Mouse (Mus musculus) splenic B cell, adult 2 months (primary cell): Measurements from ENCODE around the gene Tiam1.

Experiments used
- DNase-seq: peaks from one replicate; pipeline ENCODE4 v3.0.0-alpha.2; 2011; ENCODE audit warnings: low read depth, low spot score
- H3K27me3 ChIP-seq: 2 replicates; pipeline ENCODE4 v1.6.1; 2012; ENCODE audit warnings: mild to moderate bottlenecking, low read length, moderate library complexity, mixed read lengths; ENCODE audit not compliant: control insufficient read depth, poor library complexity, insufficient read depth, severe bottlenecking
- H3K36me3 ChIP-seq: 2 replicates; pipeline ENCODE4 v1.6.1; 2012; ENCODE audit warnings: mild to moderate bottlenecking, low read length, moderate library complexity, mixed read lengths; ENCODE audit not compliant: control insufficient read depth, poor library complexity, insufficient read depth, severe bottlenecking

The Tiam1 gene

DNA sequence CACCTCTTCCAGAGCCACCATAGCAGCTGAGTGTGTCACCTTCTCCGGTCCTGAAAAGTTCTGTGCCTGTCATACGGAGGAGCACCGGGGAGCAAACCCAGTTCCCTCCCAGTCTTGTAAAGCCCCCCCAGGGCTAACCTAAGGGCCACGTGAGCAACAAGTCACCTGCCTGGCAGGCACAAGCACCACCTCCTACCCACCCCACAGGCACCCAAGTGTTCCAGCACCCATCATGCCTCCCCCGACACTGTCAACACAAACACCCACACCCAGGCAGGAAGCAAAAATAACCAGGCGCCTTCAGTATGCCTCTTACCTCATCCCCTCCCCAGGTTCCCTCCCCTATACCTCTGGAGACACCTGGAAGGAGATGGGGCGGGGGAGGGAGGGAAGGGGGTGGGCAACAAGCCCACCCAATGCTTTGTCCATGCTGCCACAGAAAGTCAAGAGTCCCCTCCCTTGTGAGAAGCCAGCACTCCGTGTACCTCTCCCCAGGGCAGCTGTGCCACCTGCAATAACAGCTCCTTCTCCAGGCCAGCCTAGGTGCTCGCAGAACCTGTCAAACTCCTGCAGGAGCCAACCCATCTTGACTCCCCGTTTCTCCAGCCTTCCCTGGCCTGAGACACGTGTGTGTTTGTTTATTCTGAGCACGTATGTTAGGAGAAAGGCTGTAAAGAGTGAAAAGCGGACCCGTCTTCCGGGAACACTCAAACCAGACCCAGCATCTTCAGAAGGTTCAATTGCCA lies 38.7 kb downstream of the Tiam1 start:
- no peak for DNase-seq
- Histone ChIP-seq H3K36me3 (no peaks in the 10 kb centered on the region), H3K27me3 (no peaks in the 10 kb centered on the region)

DNA sequence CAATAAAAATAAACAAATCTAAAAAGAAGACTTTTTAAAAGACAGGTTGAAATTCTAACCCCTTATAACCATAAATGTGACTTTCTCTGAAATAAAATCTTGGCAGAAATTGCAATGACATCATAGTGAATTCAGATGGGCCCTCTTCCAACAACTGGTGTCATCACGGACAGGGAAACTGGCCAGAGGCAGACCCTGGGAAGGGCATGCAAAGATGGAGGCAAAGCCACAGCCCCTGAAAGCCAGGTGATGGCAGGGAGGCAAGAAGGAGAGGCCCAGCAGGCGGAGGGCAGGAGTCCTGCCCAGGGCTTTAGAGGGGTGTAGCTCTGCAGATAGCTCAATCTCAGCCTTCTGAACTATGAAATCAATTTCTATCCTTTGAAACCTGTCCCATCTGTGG lies 39.8 kb downstream of the Tiam1 start:
- no peaks in the 10 kb centered on the region for H3K27me3 ChIP-seq
- DNase-seq: no peak
- no peaks in the 10 kb centered on the region for H3K36me3 ChIP-seq

DNA sequence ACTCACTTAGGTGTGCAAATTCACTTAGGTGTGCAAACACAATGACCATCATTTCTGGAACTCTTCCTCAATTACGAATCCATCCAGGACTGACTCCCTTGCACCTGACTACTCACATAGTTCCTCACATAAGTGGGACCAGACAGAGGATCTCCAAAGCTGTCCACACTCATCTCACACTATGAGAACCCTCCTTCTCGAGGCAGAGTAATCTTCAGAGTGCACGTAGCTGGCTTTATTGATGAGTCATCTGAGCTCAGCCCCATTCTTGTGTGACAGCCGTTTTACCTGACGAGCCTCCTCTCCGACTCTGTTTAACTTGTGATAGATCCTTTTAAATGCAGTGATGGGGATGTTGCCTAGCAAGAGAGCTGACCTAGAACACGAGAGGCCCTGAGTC lies 41.0 kb downstream of the Tiam1 start:
- no peaks in the 10 kb centered on the region for H3K27me3 ChIP-seq
- DNase-seq: no peak
- no peaks in the 10 kb centered on the region for H3K36me3 ChIP-seq

DNA sequence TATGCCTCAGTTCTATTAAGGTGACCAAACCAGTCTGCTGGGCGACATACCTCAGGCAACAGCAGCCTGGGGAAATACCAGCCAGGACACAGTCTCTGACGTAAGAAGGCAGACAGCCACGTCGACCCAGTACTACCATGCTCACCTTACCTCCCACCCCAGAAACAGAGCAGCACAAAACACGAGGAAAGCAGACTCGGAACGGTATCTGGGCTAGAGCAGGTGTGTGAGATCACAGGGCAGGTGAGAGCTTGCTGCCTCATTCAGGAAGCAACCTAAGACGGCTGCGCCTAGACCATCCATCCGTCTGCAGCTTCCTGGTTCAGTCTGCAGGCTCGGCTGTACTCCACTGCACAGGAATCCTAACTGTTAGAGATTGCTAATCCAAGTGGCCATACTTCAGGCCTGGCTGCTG lies 45.4 kb downstream of the Tiam1 start:
- Histone ChIP-seq H3K36me3 (no peaks in the 10 kb centered on the region), H3K27me3 (no peaks in the 10 kb centered on the region)
- no peak for DNase-seq

DNA sequence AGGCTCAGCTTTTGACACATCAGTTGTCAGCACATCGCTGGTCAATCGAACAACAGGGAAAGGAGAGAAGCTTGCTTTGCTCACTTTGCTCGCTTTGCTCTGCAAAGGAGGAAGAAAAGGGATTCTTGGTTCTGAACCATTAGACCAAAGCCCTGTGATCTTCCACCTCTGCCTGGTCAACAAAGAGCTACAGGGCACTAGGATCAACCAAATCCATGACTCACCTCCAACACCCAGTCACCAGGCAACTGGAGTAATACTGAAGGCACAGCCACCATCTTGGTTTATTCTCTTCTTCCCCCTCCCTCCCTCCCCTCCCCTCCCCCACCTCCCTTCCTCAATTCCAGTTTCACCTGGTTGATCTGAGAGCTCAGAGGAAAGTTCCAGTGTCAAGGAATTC lies 45.8 kb downstream of the Tiam1 start:
- no peaks in the 10 kb centered on the region for H3K27me3 ChIP-seq
- DNase-seq: no peak
- no peaks in the 10 kb centered on the region for H3K36me3 ChIP-seq

DNA sequence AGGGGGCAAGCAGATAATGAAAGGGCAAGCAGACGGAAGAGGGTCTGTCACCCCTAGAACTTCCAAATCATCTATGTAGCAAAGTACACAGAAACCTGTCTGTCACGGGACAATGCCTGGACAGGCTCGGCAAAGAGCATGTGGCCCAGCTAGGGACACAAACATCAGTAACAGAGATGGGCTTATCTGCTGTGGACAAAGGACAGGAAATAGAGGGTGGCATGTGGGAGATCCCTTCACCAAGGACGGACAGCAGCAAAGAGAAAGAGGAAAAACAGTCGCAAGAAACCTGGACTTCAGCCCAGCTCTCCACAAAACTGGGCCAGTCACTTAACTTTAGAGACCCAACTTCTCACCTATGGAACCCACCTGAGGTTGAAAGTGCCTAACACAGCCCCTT lies 47.6 kb downstream of the Tiam1 start:
- Histone ChIP-seq H3K27me3 (no peaks in the 10 kb centered on the region), H3K36me3 (no peaks in the 10 kb centered on the region)
- DNase-seq: no peak

DNA sequence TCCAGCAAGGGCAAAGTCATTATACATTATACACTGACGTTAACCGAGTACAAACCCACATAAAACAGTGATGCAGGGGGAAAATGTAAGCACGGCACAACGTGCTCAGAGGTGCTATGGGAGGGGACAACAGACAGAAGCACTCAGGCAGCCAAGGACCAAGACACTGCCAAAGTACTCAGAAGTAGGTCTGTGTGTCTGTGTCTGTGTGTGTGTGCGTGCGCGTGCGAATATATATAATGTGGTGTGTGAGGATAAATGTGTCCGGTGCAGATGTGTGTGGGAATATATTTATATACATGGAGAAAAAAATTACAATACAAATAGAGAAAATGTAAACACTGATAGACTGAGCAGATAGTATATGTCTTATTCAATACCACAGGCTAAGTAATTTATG lies 50.6 kb downstream of the Tiam1 start:
- no peaks in the 10 kb centered on the region for H3K27me3 ChIP-seq
- DNase-seq: no peak
- no peaks in the 10 kb centered on the region for H3K36me3 ChIP-seq

- Histone ChIP-seq H3K36me3 (no peaks in the 10 kb centered on the region), H3K27me3 (no peaks in the 10 kb centered on the region)
- DNase-seq: no peak
Observed at GRCm38 (mm10) chr16:90091906-90092305, 51.7 kb downstream of the Tiam1 start.

GRCm38 (mm10) chr16:90091112-90091720 lies 52.4 kb downstream of the Tiam1 start:
- no peaks in the 10 kb centered on the region for H3K27me3 ChIP-seq
- DNase-seq: no peak

GRCm38 (mm10) chr16:90090368-90090767 lies 53.2 kb downstream of the Tiam1 start:
- DNase-seq: no peak
- no peaks in the 10 kb centered on the region for H3K27me3 ChIP-seq

More at GRCm38 (mm10) chr16:90091112-90091720, 52.4 kb downstream of the Tiam1 start:
- no peaks in the 10 kb centered on the region for H3K36me3 ChIP-seq

GRCm38 (mm10) chr16:90087256-90087655 lies 56.3 kb downstream of the Tiam1 start:
- H3K27me3 ChIP-seq: no peaks in the 10 kb centered on the region
- DNase-seq: no peak
- H3K36me3 ChIP-seq: no peaks in the 10 kb centered on the region

More at GRCm38 (mm10) chr16:90090368-90090767, 53.2 kb downstream of the Tiam1 start:
- no peaks in the 10 kb centered on the region for H3K36me3 ChIP-seq

- Histone ChIP-seq H3K27me3 (no peaks in the 10 kb centered on the region), H3K36me3 (no peaks in the 10 kb centered on the region)
- DNase-seq: no peak
Observed at GRCm38 (mm10) chr16:90086111-90086510, 57.5 kb downstream of the Tiam1 start.

DNA sequence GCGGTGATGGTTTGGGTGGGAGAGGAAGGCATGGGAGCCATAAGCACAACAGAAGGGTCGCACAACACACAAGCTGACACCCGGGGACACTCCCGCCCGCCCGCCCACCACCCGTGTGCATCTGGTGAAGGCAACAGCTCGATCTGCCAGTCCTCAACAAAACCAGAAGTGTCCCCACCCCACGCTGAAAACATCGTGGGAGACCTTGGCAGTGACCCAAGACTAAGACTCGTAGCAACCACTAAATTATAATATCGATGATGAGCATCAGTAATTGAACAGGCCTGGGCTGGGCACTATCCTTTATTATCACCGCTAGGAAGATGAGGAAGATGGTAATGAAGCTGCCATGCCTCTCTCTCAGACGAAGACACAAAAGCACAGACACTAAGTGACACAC lies 58.0 kb downstream of the Tiam1 start:
- Histone ChIP-seq H3K27me3 (no peaks in the 10 kb centered on the region), H3K36me3 (no peaks in the 10 kb centered on the region)
- no peak for DNase-seq

- Histone ChIP-seq H3K27me3 (no peaks in the 10 kb centered on the region), H3K36me3 (no peaks in the 10 kb centered on the region)
- DNase-seq: no peak
Observed at GRCm38 (mm10) chr16:90081125-90081524, 62.4 kb downstream of the Tiam1 start.

- H3K27me3 ChIP-seq: no peaks in the 10 kb centered on the region
- H3K36me3 ChIP-seq: no peaks in the 10 kb centered on the region
- no peak for DNase-seq
Observed at GRCm38 (mm10) chr16:90078806-90079381, 64.7 kb downstream of the Tiam1 start.
